Mouse (Mus musculus) kidney, adult 2 months (tissue): ENCODE data around the gene Zfp971.
"Not testable (repeated sequence)": the region's sequence is repeated elsewhere in the genome, so short reads cannot be mapped to it uniquely, and the experiment has no call there.

Experiments
- CTCF ChIP-seq: fragments of 200-500 bp; conservative IDR thresholded peaks from 2 replicates; pipeline ENCODE4 v1.5.1; 2011; ENCODE audit warnings: low read depth, mild to moderate bottlenecking, control low read depth, low read length, moderate library complexity, mixed read lengths; ENCODE audit not compliant: insufficient read depth, insufficient read length
- POLR2A ChIP-seq: fragments of 200-500 bp; IDR thresholded peaks from one replicate; pipeline ENCODE4 v1.6.1; 2011; ENCODE audit warnings: low read depth, low read length, control low read depth

GRCm38 (mm10) chr2:178027601-178028000, 4.5 kb downstream of the Zfp971 start:
- not testable (repeated sequence) for TF ChIP-seq CTCF, POLR2A
